Mouse (Mus musculus) hindbrain, embryonic 14.5 days (tissue): ENCODE data around the gene Umps. TPM values are rescaled to one million over a fixed set of nuclear protein-coding genes. Genes with fewer than 3 reads are reported as not detected.

ENCODE experiments used
- ATAC-seq: fragments of 200-750 bp; cut with Nextera tagmentation; 2 replicates; pipeline ENCODE4 v1.8.0; 2017; ENCODE audit warnings: moderate number of reproducible peaks, mild to moderate bottlenecking, moderate TSS enrichment, moderate library complexity; ENCODE audit not compliant: low FRiP score
- DNase-seq: peaks from one replicate; pipeline ENCODE4 v3.0.0-alpha.2; 2015; ENCODE audit warnings: low spot score
- H3K27ac ChIP-seq: fragments of 300-500 bp; sonication (generic); 2 replicates; pipeline ENCODE4 v1.5.1; 2014; ENCODE audit warnings: mild to moderate bottlenecking, moderate library complexity
- H3K27me3 ChIP-seq: fragments of 300-500 bp; sonication (generic); 2 replicates; pipeline ENCODE4 v1.6.1; 2014; ENCODE audit warnings: mild to moderate bottlenecking, low read length, mixed read lengths; ENCODE audit not compliant: control insufficient read depth, insufficient read depth
- H3K36me3 ChIP-seq: fragments of 300-500 bp; sonication (generic); replicated peaks from 2 replicates; pipeline ENCODE4 v1.6.1; 2014; ENCODE audit not compliant: control insufficient read depth, insufficient read depth
- H3K4me1 ChIP-seq: fragments of 300-500 bp; sonication (generic); replicated peaks from 2 replicates; pipeline ENCODE4 v1.6.1; 2014; ENCODE audit warnings: antibody characterized with exemption, low read length, mixed read lengths; ENCODE audit not compliant: control insufficient read depth, insufficient read depth
- H3K4me2 ChIP-seq: fragments of 300-500 bp; sonication (generic); replicated peaks from 2 replicates; pipeline ENCODE4 v1.6.1; 2014; ENCODE audit warnings: mild to moderate bottlenecking, moderate library complexity
- H3K4me3 ChIP-seq: fragments of 300-500 bp; sonication (generic); replicated peaks from 2 replicates; pipeline ENCODE4 v1.5.1; 2014; ENCODE audit warnings: mild to moderate bottlenecking, low read length
- H3K9ac ChIP-seq: fragments of 300-500 bp; sonication (generic); 2 replicates; pipeline ENCODE4 v1.6.1; 2014
- H3K9me3 ChIP-seq: fragments of 300-500 bp; sonication (generic); 2 replicates; pipeline ENCODE4 v1.6.1; 2016; ENCODE audit warnings: low read length; ENCODE audit not compliant: control insufficient read depth
- WGBS: fragments of 180-500 bp; shearing (Covaris S2); extraction: QIAGEN DNeasy Blood & Tissue Kit; methylation state at CpG from one replicate; pipeline ENCODE4 v1.1.7; 2014; 5-methylcytosine and 5-hydroxymethylcytosine counted together
- polyA plus RNA-seq: library from polyadenylated mRNA; unstranded; fragments of >200 nt; fragmentation: Nextera tagmentation; extraction: Ambion mirVana; gene quantifications from 2 replicates; pipeline ENCODE4 v1.2.1, GENCODE M21; 2014

Gene Umps
- polyA plus RNA-seq, 1 experiment from 2014 or later = 24.2 TPM

DNA sequence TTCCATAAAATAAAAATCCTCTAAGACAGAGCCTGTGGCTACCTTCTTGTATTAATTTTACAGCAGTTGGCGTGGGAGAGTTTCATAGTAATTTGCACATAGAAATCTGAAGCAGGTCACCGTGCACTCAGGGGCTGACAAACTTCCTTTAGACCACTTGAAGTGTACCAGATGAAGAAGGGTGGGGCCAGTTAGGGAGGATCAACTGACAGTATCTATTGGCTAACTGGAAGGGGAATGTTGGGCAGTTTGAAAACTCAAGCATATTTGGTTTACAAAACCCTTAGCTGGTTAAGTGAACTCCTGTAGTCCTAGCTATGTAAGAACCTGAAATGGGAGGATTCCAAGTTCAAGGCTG lies 424 bp upstream of the Umps start:
- Histone ChIP-seq H3K4me3 (peak overlapping the region; percentile 56), H3K9me3 (no peaks in the 10 kb centered on the region), H3K36me3 (peaks cover 6% of the 10 kb centered on the region), H3K4me1 (peaks cover 12% of the 10 kb centered on the region), H3K27me3 (no peaks in the 10 kb centered on the region), H3K27ac (peak overlapping the region; percentile 70), H3K4me2 (peak overlapping the region; percentile 56), H3K9ac (peak overlapping the region; percentile 62)
- 0 out of 2 replicates have a peak, but pooled peaks have one; percentile 29 for ATAC-seq
- no peak for DNase-seq
- WGBS = 73% methylated on average over 2 of the region's 2 CpGs

DNA sequence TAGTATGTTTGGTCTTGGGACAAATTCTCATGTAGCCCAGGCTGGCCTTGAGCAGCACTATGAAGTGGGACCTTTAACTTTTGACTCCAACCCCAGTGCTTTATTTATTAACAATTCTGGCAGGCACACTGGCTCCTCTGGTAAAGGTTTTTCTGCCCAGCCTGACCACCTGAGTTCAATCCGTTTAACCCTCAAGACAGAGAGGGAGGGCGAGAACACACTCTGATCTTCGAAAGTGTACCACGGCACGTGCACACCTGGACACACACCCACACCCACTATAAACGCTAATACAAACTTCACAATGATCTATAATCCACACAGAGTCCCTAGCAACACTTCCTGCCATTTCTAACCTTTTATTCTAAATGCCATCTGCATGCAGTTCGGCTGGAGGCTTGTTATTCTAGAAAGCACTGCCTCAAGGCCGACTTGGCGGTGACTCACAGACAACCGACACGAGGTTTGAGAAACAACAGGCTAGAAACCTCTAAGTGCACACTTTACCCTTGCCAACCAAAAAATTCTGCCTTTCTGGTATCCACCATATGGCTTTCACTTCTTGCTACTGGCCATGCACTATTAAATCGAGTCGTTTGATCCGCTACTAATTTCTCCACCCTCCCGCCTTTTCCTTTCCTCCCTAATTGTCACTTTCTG lies 830 bp downstream of the Umps start:
- ATAC-seq (no peak; the same call in 1 of the 2 replicates), DNase-seq (no peak)
- 20% methylated on average over 15 of the region's 15 CpGs for WGBS
- no peaks in the 10 kb centered on the region for H3K9me3 ChIP-seq
- H3K4me3 ChIP-seq = peak overlapping the region; percentile 56
- no peak overlapping the region for H3K27ac ChIP-seq
- H3K4me1 ChIP-seq = peaks cover 12% of the 10 kb centered on the region
- H3K36me3 ChIP-seq = peaks cover 19% of the 10 kb centered on the region
- H3K27me3 ChIP-seq = no peaks in the 10 kb centered on the region
- peak overlapping the region; percentile 62 for H3K9ac ChIP-seq
- peak overlapping the region; percentile 56 for H3K4me2 ChIP-seq

DNA sequence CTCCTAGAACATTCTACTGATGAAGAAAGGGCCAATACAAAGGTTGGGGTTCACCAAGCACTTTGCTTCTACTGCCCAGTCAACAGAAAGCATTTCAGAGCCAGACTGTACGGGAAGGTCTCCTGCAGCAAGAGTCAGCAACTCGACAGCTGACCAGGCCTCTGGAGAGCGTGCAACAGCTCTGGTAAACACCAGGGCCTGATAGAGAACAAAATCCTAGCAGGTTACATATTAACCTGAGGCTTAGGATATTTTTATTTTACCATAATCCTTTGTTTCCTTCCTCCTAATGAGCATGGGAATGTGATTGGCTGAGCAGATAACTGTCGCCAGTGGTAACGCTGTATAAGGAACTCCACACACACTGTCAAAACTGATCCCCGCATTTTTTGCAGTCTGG lies 3.3 kb downstream of the Umps start:
- WGBS = 96% methylated on average over 6 of the region's 6 CpGs
- no peak overlapping the region for H3K4me2 ChIP-seq
- H3K27me3 ChIP-seq = no peaks in the 10 kb centered on the region
- peaks cover 12% of the 10 kb centered on the region for H3K4me1 ChIP-seq
- no peak for ATAC-seq
- no peak overlapping the region for H3K4me3 ChIP-seq
- no peak overlapping the region for H3K27ac ChIP-seq
- peaks cover 43% of the 10 kb centered on the region for H3K36me3 ChIP-seq
- DNase-seq = no peak
- H3K9ac ChIP-seq = no peak overlapping the region
- H3K9me3 ChIP-seq = no peaks in the 10 kb centered on the region

DNA sequence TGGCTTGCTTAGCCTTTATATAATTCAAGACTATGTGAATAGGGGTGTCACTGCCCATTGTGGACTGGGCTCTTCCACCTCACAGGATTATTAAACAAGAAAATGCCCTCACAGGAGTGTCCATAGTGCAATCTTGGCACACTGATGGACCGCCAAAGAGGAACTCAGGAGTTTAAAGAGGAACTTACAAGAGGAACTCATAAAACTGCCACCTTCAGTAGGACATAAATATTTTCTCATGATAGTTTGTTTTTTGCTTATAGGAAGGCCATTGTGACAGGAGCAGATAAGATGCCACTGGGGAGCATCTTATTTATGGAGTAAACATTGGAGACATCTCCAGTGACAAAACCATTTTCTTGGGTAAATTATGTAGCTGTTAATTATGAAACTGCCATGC lies 12.0 kb downstream of the Umps start:
- ATAC-seq (no peak), DNase-seq (no peak)
- Histone ChIP-seq H3K9me3 (no peaks in the 10 kb centered on the region), H3K4me3 (no peak overlapping the region), H3K36me3 (peaks cover 60% of the 10 kb centered on the region), H3K27me3 (no peaks in the 10 kb centered on the region), H3K4me1 (no peaks in the 10 kb centered on the region), H3K4me2 (no peak overlapping the region), H3K27ac (no peak overlapping the region), H3K9ac (no peak overlapping the region)
- WGBS = 100% methylated on average over 1 of the region's 1 CpGs

DNA sequence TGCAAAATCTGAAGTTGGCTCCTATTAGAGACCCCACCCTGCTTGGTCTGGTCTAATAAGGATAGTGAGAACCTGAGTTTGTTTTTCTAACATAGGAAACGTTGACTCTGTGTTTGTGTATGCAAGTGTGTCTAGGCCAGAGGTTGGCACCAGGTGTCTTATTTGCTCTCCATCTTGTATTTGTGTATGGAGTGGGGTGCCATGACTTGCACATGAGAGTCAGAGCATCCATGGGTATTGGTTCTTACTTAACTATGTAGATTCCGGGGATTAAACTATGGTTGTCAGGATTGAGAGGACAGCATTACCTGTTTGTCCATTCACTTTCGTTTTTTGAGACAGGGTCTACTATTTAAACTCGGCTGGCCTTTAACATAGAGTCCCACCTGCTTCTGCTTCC lies 13.8 kb downstream of the Umps start:
- no peak overlapping the region for H3K4me3 ChIP-seq
- H3K27ac ChIP-seq = no peak overlapping the region
- no peak overlapping the region for H3K9ac ChIP-seq
- H3K9me3 ChIP-seq = no peaks in the 10 kb centered on the region
- DNase-seq = no peak
- H3K4me2 ChIP-seq = no peak overlapping the region
- H3K36me3 ChIP-seq = peaks cover 43% of the 10 kb centered on the region
- no peaks in the 10 kb centered on the region for H3K27me3 ChIP-seq
- ATAC-seq = no peak
- H3K4me1 ChIP-seq = no peaks in the 10 kb centered on the region
- 92% methylated on average over 4 of the region's 4 CpGs for WGBS

DNA sequence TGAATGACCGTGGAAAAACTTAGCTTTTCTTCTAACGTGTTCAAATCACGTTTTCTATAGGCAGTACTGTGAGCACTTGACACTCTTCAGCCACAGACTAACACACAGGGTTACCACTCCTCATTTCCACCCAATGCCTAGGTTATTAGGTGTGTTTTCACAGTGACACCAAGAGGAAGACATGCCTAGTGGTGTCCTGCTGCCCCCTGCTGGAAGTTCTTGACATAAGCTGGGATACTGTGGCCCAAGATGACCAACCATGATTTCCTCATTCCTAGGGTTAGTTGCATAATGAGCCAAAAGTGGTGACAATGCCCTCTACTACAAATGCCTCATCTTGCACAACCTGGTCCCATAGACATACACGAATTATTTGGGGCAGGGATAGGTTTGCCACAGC lies 16.0 kb downstream of the Umps start:
- H3K27me3 ChIP-seq = no peaks in the 10 kb centered on the region
- ATAC-seq (peak; percentile 57; the same call in 1 of the 2 replicates), DNase-seq (peak; percentile 86)
- H3K27ac ChIP-seq = no peak overlapping the region
- no peak overlapping the region for H3K4me2 ChIP-seq
- 50% methylated on average over 4 of the region's 4 CpGs for WGBS
- H3K4me3 ChIP-seq = no peak overlapping the region
- H3K36me3 ChIP-seq = peaks cover 23% of the 10 kb centered on the region
- no peak overlapping the region for H3K9ac ChIP-seq
- H3K4me1 ChIP-seq = no peaks in the 10 kb centered on the region
- no peaks in the 10 kb centered on the region for H3K9me3 ChIP-seq

DNA sequence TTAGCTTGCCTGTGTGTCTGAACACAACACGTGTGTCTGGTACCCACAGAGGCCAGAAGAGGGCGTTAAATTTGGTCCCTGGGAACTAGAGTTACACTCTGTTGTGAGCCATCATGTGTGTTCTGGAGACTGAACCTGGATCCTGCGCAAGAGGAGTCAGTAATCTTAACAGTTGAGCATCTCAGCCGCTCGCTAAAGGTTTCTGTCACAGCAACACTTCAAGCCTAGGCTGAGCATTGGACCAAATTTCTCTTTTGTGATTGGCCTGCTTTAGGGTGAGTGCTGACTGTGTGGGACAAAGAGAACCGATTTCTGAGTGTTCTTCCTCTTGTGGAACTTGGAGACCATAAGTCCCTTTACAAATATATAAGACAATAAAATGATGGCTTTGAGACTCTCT lies 16.5 kb downstream of the Umps start:
- DNase-seq (no peak), ATAC-seq (no peak)
- Histone ChIP-seq H3K4me3 (no peak overlapping the region), H3K9me3 (no peaks in the 10 kb centered on the region), H3K4me1 (no peaks in the 10 kb centered on the region), H3K27ac (no peak overlapping the region), H3K4me2 (no peak overlapping the region), H3K27me3 (no peaks in the 10 kb centered on the region), H3K9ac (no peak overlapping the region), H3K36me3 (peaks cover 19% of the 10 kb centered on the region)
- 84% methylated on average over 6 of the region's 6 CpGs for WGBS

DNA sequence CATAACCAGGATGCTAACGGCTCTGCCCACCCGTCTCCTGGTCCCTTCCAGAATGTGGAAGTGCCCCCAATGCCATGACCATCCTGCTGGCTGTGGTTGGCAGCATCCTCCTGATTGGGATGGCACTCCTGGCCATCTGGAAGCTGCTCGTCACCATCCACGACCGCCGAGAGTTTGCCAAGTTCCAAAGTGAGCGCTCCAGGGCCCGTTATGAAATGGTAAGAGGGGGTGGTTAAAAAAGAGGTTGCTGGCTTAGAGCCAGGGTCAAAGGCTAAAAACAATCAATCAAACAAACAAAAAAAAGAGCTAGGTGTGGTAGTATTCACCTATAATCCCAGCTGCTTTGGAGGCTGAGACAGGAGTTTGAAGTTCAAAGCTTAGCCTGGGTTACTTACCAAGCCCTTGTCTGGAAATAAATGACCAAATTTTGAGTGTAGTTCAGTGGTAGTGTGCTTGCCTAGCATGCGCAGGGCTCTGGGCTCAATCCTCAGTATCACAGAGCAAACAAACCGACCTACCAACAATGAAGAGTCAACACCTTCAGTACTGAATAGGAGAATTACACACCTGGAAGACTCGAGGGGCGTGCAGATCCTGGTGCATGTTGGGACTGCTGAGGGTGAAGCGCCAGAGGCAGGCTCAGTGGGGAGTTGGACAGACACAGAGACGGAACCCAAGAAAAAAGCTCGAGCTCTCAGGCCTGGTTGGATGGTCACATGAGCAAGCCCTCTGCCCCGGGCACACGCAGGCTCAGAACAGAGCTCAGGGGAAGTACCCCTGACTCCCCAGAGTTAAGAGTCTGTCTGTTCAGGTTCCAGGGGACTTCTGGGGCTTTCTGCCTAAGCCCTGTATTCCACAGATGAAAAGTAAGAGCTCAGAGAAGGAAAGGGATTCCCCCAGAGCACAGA lies 18.9 kb downstream of the Umps start:
- Histone ChIP-seq H3K4me3 (no peak overlapping the region), H3K27ac (no peak overlapping the region), H3K27me3 (no peaks in the 10 kb centered on the region), H3K36me3 (no peaks in the 10 kb centered on the region), H3K4me1 (no peaks in the 10 kb centered on the region), H3K9ac (no peak overlapping the region), H3K9me3 (no peaks in the 10 kb centered on the region), H3K4me2 (no peak overlapping the region)
- DNase-seq = no peak
- ATAC-seq = no peak
- WGBS = 85% methylated on average over 17 of the region's 17 CpGs

DNA sequence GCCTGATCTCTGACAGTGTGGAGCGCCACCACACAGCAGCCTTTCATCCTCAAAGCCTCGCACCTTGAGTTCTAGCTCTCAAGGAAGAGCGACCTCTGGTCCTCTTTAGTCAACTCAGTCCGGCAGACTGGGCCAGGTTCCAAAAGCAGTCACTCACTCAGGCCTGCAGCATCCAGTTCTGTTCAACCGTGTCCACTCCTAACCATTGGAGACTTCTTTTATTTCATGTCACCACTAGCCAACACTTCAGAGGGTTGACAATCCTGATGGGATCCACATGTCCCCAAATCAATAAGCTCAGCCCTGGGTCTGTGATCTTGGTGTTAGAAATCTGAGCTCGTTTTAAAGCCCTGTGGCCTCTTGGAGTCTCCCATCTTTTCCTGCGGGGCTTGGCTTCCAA lies 20.8 kb downstream of the Umps start:
- ATAC-seq (no peak), DNase-seq (no peak)
- 84% methylated on average over 7 of the region's 7 CpGs for WGBS
- no peak overlapping the region for H3K27ac ChIP-seq
- H3K9ac ChIP-seq = no peak overlapping the region
- no peaks in the 10 kb centered on the region for H3K9me3 ChIP-seq
- H3K4me2 ChIP-seq = no peak overlapping the region
- peaks cover 8% of the 10 kb centered on the region for H3K4me1 ChIP-seq
- H3K27me3 ChIP-seq = no peaks in the 10 kb centered on the region
- no peaks in the 10 kb centered on the region for H3K36me3 ChIP-seq
- no peak overlapping the region for H3K4me3 ChIP-seq
